Mouse (Mus musculus) liver, adult 2 months (tissue): ENCODE results near the gene Cckar.

Experiments used
- CTCF ChIP-seq: fragments of 200-500 bp; IDR thresholded peaks from 2 replicates; pipeline ENCODE4 v1.5.1; 2011; ENCODE audit warnings: low read depth, low read length, control low read depth
- POLR2A ChIP-seq: fragments of 200-500 bp; IDR thresholded peaks from 2 replicates; pipeline ENCODE4 v1.6.1; 2011; ENCODE audit warnings: low read length, control low read depth; ENCODE audit not compliant: insufficient read depth; ENCODE audit errors: extremely low read depth

GRCm38 (mm10) chr5:53670321-53670938 is 37.1 kb downstream of the Cckar start:
- TF ChIP-seq CTCF (no peak), POLR2A (no peak)
